Comparison of ENCODE assay signal across 18 mouse cellular contexts in the genomic region with DNA sequence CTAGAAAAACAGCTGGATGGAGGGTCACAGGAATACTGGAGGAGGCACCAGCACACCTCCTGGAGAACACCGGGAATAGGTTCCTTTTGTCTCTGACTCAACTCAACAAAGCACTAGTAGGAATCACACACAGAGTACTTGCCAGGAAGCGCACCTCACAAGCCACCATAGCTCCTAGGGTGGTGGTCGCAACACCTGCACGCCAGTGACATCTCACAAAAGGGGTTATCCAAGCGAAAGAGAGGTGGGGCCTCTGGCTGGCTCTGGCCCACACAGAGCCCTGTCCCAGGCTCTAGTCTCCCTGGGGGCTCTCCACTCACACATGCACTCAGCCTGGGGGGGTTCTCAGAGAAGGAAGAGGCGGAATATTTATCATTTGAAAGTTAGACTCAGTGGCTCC. TPM values are rescaled to one million over a fixed set of nuclear protein-coding genes. Genes with fewer than 3 reads are reported as not detected.
"Had no signal": no experiment of that assay in that cellular context is flagged by ENCODE, and none has a peak within 500 bp of the region (broad histone marks: within the 10 kb centered on the region; RNA-seq: fewer than 3 reads in every experiment).

No protein-coding gene starts in this region.

- DNase-seq: retina, postnatal 1 day; right cerebral cortex, adult 18-20 months; right cerebral cortex, postnatal 14 days; right cerebral cortex, postnatal 25 days; right cerebral cortex, postnatal 4 days; spleen, adult 18-20 months; thymus, adult 18-20 months; thymus, adult 2 months; thymus, postnatal 14 days; thymus, postnatal 25 days; thymus, postnatal 36 days; thymus, postnatal 4 days had no signal

- H3K9me3 ChIP-seq: neural tube, embryonic 13.5 days; neural tube, embryonic 15.5 days; stomach, embryonic 15.5 days had no signal

- H3K36me3 ChIP-seq: neural tube, embryonic 13.5 days had no signal

- H3K9ac ChIP-seq: neural tube, embryonic 13.5 days; stomach, embryonic 15.5 days had no signal

- H3K4me3 ChIP-seq: neural tube, embryonic 13.5 days; neural tube, embryonic 15.5 days; stomach, embryonic 15.5 days had no signal

- H3K27ac ChIP-seq: neural tube, embryonic 13.5 days; neural tube, embryonic 15.5 days; stomach, embryonic 15.5 days; stomach, postnatal 0 days had no signal

- H3K4me2 ChIP-seq: neural tube, embryonic 13.5 days; neural tube, embryonic 15.5 days; stomach, embryonic 15.5 days had no signal

RNA-seq across cellular contexts. Expression of gene Pimreg, which starts 6.9 kb away (rescaled TPM):
- total RNA-seq: neutrophil, adult 5-6 weeks had no signal

RNA-seq across cellular contexts. Expression of gene Aipl1, which starts 11.4 kb away (rescaled TPM):
- total RNA-seq: neutrophil, adult 5-6 weeks had no signal
- polyA plus RNA-seq: stomach, embryonic 14.5 days had no signal
